Mouse (Mus musculus): ENCODE results near the gene Mtif2. TPM values are rescaled to one million over a fixed set of nuclear protein-coding genes. Genes with fewer than 3 reads are reported as not detected.

Mtif2 gene
- 52.5 TPM for polyA plus RNA-seq (2014; fragmentation: Illumina TruSeq; extraction: RNeasy Lipid Tissue Mini Kit (QIAGEN cat#74804); ENCODE audit: low read depth, low replicate concordance)

GRCm38 (mm10) chr11:29525988-29526794 lies at the start of gene Mtif2:
Mtif2 (plus strand) TSS chr11:29526408.

DNA sequence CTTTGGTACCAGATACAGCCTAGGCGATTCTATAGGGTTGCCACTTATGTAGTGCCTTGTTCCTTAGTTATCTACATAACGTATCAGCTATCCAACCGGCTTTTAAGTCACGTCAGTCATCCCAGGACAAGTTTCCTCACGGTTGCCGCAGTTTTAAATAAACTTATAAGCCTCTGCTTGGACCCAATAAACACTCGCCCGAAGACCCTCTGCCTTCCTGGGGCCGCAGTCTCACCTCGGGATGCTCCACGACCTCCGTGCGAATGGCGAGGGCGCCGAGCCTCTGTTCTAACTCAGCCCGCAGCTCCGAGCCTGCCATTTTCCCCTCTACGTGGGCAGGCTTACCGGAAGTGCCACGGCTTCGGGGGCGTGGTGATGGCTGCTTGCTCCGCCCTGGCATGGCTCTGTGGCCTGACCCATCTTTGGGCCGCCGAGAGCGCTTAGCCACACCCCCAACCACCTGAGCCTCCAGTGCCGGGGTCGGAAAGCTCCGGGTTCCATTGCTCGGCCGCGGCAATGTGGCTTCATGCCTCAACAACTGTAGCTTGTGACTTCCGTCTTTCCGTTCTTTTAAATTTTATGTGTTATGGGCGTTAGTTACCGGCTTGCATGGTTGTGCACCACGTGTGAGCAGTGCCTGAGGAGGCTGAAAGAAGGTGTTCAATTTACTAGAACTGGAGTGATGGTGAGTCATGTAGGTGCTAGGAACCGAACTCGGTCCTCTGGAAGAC lies 11.4 kb upstream of the Mtif2 start, which contains the start of gene Prorsd1:
TSS of gene Prorsd1 (minus strand) at position 352 of the 731 bp plus-strand sequence.

GRCm38 (mm10) chr11:29547752-29548503 lies 21.7 kb downstream of the Mtif2 start, which contains the start of the genes Clhc1 and Rps27a:
Clhc1 (plus strand) TSS chr11:29547950.
Rps27a (minus strand) TSS chr11:29548109.

Other genes with a start within 250 kb of the Mtif2 start
- 0.90 TPM for gene Ccdc88a, start 152.8 kb upstream of the Mtif2 start, polyA plus RNA-seq (2014; fragmentation: Illumina TruSeq; extraction: RNeasy Lipid Tissue Mini Kit (QIAGEN cat#74804); ENCODE audit: low read depth, low replicate concordance)
- gene Prorsd1, start 11.4 kb upstream of the Mtif2 start, polyA plus RNA-seq (2014; fragmentation: Illumina TruSeq; extraction: RNeasy Lipid Tissue Mini Kit (QIAGEN cat#74804); ENCODE audit: low read depth, low replicate concordance), result 43.5 TPM
- gene Clhc1, start 21.5 kb downstream of the Mtif2 start, polyA plus RNA-seq (2014; fragmentation: Illumina TruSeq; extraction: RNeasy Lipid Tissue Mini Kit (QIAGEN cat#74804); ENCODE audit: low read depth, low replicate concordance), result 0.19 TPM
- gene Rps27a, start 21.7 kb downstream of the Mtif2 start, polyA plus RNA-seq (2014; fragmentation: Illumina TruSeq; extraction: RNeasy Lipid Tissue Mini Kit (QIAGEN cat#74804); ENCODE audit: low read depth, low replicate concordance), result 630 TPM
- gene Rtn4, start 166.5 kb downstream of the Mtif2 start, polyA plus RNA-seq (2014; fragmentation: Illumina TruSeq; extraction: RNeasy Lipid Tissue Mini Kit (QIAGEN cat#74804); ENCODE audit: low read depth, low replicate concordance), result 411 TPM